Comparison of ENCODE assay signal across 8 mouse cellular contexts in the genomic region with DNA sequence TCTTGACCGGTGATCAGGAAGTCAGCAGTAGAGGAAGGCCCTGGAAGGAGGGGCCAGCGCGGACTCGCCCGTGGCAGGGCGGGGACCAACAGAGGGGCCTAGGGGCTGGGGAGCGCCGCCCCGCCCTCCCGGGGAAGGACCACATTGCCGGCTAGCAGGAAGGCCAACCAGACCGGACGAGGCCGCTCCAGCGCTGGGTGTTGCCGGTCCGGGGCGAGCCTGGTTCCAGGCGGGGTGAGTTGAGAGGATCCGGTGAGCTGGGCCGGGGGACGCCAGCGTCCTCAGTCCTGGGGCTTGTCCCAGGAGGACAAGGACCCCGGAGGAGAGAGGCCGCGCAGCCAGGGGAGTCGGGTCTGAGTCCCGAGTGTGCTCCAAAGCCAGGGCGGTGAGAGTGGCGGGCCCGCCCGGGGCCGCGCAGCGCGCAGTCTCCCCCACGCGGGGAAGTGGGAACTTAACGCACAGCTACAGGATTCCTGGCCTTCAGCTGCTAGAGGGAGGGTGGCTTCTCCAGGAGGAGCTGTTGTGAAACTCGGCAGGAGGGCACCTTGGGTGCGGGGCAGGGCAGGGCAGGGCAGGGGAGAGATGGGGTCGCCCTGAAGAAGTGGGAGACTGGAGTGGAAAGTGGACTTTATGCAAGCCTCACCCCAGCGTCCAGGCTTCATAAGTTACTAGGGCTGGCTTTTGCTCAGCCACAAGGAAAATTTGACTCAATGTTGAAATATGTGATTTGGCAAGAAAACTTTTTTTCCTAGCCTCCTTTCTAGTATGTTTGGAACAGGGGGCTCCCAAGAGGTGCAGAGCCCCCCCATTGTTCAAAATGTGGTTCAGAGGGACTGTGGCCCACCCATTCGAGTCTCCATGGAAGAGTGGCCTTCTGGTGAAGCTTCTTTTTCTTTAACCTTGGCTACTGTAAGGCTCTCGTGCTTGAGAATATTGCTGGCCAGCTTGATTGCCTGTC. TPM values are rescaled to one million over a fixed set of nuclear protein-coding genes. Genes with fewer than 3 reads are reported as not detected.
DNase-seq lines count a peak whose midpoint lies in the region; ATAC-seq lines count a peak whose summit lies in the region.

No protein-coding gene starts in this region.

- peak overlapping the region; percentile 81 for H3K9ac ChIP-seq in hindbrain, embryonic 12.5 days

- H3K36me3 ChIP-seq in hindbrain, embryonic 12.5 days, result peaks cover 16% of the 10 kb centered on the region
- peaks cover 22% of the 10 kb centered on the region for H3K36me3 ChIP-seq in macrophage (ENCODE audit: inconsistent target)

- 3% methylated on average over 44 of the region's 45 CpGs for WGBS in hindbrain, embryonic 12.5 days
- WGBS in macrophage (ENCODE audit: missing documents), result under 1% methylated on average over 42 of the region's 45 CpGs

- H3K4me2 ChIP-seq in hindbrain, embryonic 12.5 days (replicated peaks), result peak overlapping the region; percentile 75

- peak; percentile 93 for ATAC-seq in hindbrain, embryonic 12.5 days (ENCODE audit: low FRiP score)

- peaks cover 82% of the 10 kb centered on the region for H3K79me2 ChIP-seq in macrophage (ENCODE audit: inconsistent target)

- H3K4me3 ChIP-seq in hindbrain, embryonic 12.5 days, result peak overlapping the region; percentile 52
- H3K4me3 ChIP-seq in macrophage (ENCODE audit: inconsistent target), result peak overlapping the region; percentile 72

- peaks cover 25% of the 10 kb centered on the region for H3K4me1 ChIP-seq in hindbrain, embryonic 12.5 days

- no peaks in the 10 kb centered on the region for H3K9me3 ChIP-seq in hindbrain, embryonic 12.5 days (replicated peaks)

- no peaks in the 10 kb centered on the region for H3K27me3 ChIP-seq in hindbrain, embryonic 12.5 days

- DNase-seq in T-cell, adult 2 months (ENCODE audit: low spot score), result peak; percentile 67
- DNase-seq in cerebellum, postnatal 14 days, result peak; percentile 64 to 67
- peak; percentile 55 to 56 for DNase-seq in frontal cortex, postnatal 14 days (ENCODE audit: low spot score in 2 of 2)
- DNase-seq in layer of hippocampus, postnatal 36 days, result peak; percentile 68 to 69
- peak; percentile 86 for DNase-seq in retina, postnatal 1 day
- DNase-seq in thymus, postnatal 4 days, result peak; percentile 86

- peak overlapping the region; percentile 67 for H3K27ac ChIP-seq in hindbrain, embryonic 12.5 days
- H3K27ac ChIP-seq in macrophage, result peak overlapping the region; percentile 90

RNA-seq across cellular contexts. Expression of a gene that starts 6.7 kb away (rescaled TPM):
- 42.5 and 43.2 TPM in 2 replicates for polyA plus RNA-seq in hindbrain, embryonic 12.5 days (2016; fragmentation: Nextera tagmentation; extraction: Ambion mirVana)
- total RNA-seq in layer of hippocampus, postnatal 36 days (2021), result 10 to 100 TPM; 52.0 to 54.4 TPM
- 100 to 1,000 TPM in 15 of 26 experiments, 10 to 100 TPM in 11; 45.4 to 224 (median 114) TPM for total RNA-seq in macrophage (2018; cell fraction: chromatin; rRNA removed)
- total RNA-seq in macrophage (2018; cell fraction: cytosol; rRNA removed), result 100 to 1,000 TPM in 15 of 26 experiments, 10 to 100 TPM in 11; 59.2 to 141 (median 104) TPM
- total RNA-seq in macrophage (2018; cell fraction: nucleus; rRNA removed), result 100 to 1,000 TPM in 25 of 26 experiments, 10 to 100 TPM in 1; 92.8 to 256 (median 179) TPM
- 43.2 to 95.3 TPM (median 69.7 TPM) in 3 replicates for polyA plus RNA-seq in macrophage (2018)

RNA-seq across cellular contexts. Expression of a gene that starts 27.4 kb away (rescaled TPM):
- not detected in 2 replicates for polyA plus RNA-seq in hindbrain, embryonic 12.5 days (2016; fragmentation: Nextera tagmentation; extraction: Ambion mirVana)
- not detected for total RNA-seq in layer of hippocampus, postnatal 36 days (2021)
- 1 to 10 TPM in 10 of 26 experiments, under 1 TPM in 11, not detected in 5; 0.29 to 1.9 (median 0.99) TPM for total RNA-seq in macrophage (2018; cell fraction: chromatin; rRNA removed)
- under 1 TPM in 11 of 26 experiments, not detected in 15; 0.04 to 0.20 (median 0.11) TPM for total RNA-seq in macrophage (2018; cell fraction: cytosol; rRNA removed)
- total RNA-seq in macrophage (2018; cell fraction: nucleus; rRNA removed), result 1 to 10 TPM in 9 of 26 experiments, under 1 TPM in 16, not detected in 1; 0.17 to 2.3 (median 0.68) TPM
- polyA plus RNA-seq in macrophage (2018), result not detected in 3 replicates

RNA-seq across cellular contexts. Expression of a gene that starts 34.4 kb away (rescaled TPM):
- polyA plus RNA-seq in hindbrain, embryonic 12.5 days (2016; fragmentation: Nextera tagmentation; extraction: Ambion mirVana), result not detected in 2 replicates
- not detected for total RNA-seq in layer of hippocampus, postnatal 36 days (2021)
- under 1 TPM in 14 of 26 experiments, not detected in 12; 0.20 to 0.59 (median 0.38) TPM for total RNA-seq in macrophage (2018; cell fraction: chromatin; rRNA removed)
- under 1 TPM in 1 of 26 experiments, not detected in 25; 0.06 TPM for total RNA-seq in macrophage (2018; cell fraction: cytosol; rRNA removed)
- 1 to 10 TPM in 1 of 26 experiments, under 1 TPM in 13, not detected in 12; 0.12 to 1.3 (median 0.29) TPM for total RNA-seq in macrophage (2018; cell fraction: nucleus; rRNA removed)
- polyA plus RNA-seq in macrophage (2018), result 0.16 TPM in 1 of 3 replicates, not detected in the others

RNA-seq across cellular contexts. Expression of a gene that starts 47.6 kb away (rescaled TPM):
- polyA plus RNA-seq in hindbrain, embryonic 12.5 days (2016; fragmentation: Nextera tagmentation; extraction: Ambion mirVana), result 55.3 and 62.5 TPM in 2 replicates
- 10 to 100 TPM; 45.0 to 48.7 TPM for total RNA-seq in layer of hippocampus, postnatal 36 days (2021)
- total RNA-seq in macrophage (2018; cell fraction: chromatin; rRNA removed), result 100 to 1,000 TPM; 129 to 309 (median 199) TPM
- 10 to 100 TPM; 24.0 to 35.5 (median 29.5) TPM for total RNA-seq in macrophage (2018; cell fraction: cytosol; rRNA removed)
- total RNA-seq in macrophage (2018; cell fraction: nucleus; rRNA removed), result 100 to 1,000 TPM in 24 of 26 experiments, 10 to 100 TPM in 2; 79.4 to 227 (median 142) TPM
- polyA plus RNA-seq in macrophage (2018), result 20.8 to 33.5 TPM (median 22.4 TPM) in 3 replicates

RNA-seq across cellular contexts. Expression of a gene that starts 53.8 kb away (rescaled TPM):
- not detected in 2 replicates for polyA plus RNA-seq in hindbrain, embryonic 12.5 days (2016; fragmentation: Nextera tagmentation; extraction: Ambion mirVana)
- total RNA-seq in layer of hippocampus, postnatal 36 days (2021), result not detected
- total RNA-seq in macrophage (2018; cell fraction: chromatin; rRNA removed), result not detected
- total RNA-seq in macrophage (2018; cell fraction: cytosol; rRNA removed), result not detected
- total RNA-seq in macrophage (2018; cell fraction: nucleus; rRNA removed), result not detected
- polyA plus RNA-seq in macrophage (2018), result not detected in 3 replicates

Comparison
In these comparisons a context has a peak if more than half of its experiments do, and no peak if none do; other contexts are left out.
1. Peak in every context shown above with its lines: DNase-seq, ATAC-seq, H3K4me3 ChIP-seq and H3K27ac ChIP-seq.